Mouse (Mus musculus) ES-CJ7 (cell line): ENCODE measurements at regions not wholly inside any gene's neighbourhood (a gene's known extent, or its start where the extent isn't known, plus 50 kb on each side); places are given as distances from the start of the nearest gene placed in this dataset.
"Not testable (repeated sequence)": the region's sequence is repeated elsewhere in the genome, so short reads cannot be mapped to it uniquely, and the experiment has no call there.

Experiments
- DNase-seq: peaks from one replicate; pipeline ENCODE4 v3.0.0; 2011; ENCODE audit warnings: low read depth, low spot score

- peak; percentile 45 for DNase-seq
Observed at GRCm38 (mm10) chr2:39420696-39421095, 194.4 kb upstream of the Ppp6c start.

- no peak for DNase-seq
Observed at GRCm38 (mm10) chr2:39400336-39400735, 174.1 kb upstream of the Ppp6c start.

GRCm38 (mm10) chr2:39399523-39399922 is 173.3 kb upstream of the Ppp6c start:
- peak; percentile 30 for DNase-seq

- DNase-seq: peak; percentile 63
Observed at GRCm38 (mm10) chr2:39394643-39395042, 168.4 kb upstream of the Ppp6c start.

GRCm38 (mm10) chr2:39377264-39377663 is 151.0 kb upstream of the Ppp6c start:
- no peak for DNase-seq

GRCm38 (mm10) chr2:39373068-39373779 is 147.0 kb upstream of the Ppp6c start:
- DNase-seq: peak; percentile 95

GRCm38 (mm10) chr2:39344207-39344606 is 118.0 kb upstream of the Ppp6c start:
- DNase-seq: no peak

- no peak for DNase-seq
Observed at GRCm38 (mm10) chr2:39340406-39340805, 114.2 kb upstream of the Ppp6c start.

- no peak for DNase-seq
Observed at GRCm38 (mm10) chr2:39338832-39339649, 112.8 kb upstream of the Ppp6c start.

GRCm38 (mm10) chr2:39337524-39337923 is 111.3 kb upstream of the Ppp6c start:
- no peak for DNase-seq

GRCm38 (mm10) chr2:39325715-39326493 is 99.7 kb upstream of the Ppp6c start:
- DNase-seq: no peak

- not testable (repeated sequence) for DNase-seq
Observed at GRCm38 (mm10) chr2:39325122-39325521, 98.9 kb upstream of the Ppp6c start.

GRCm38 (mm10) chr2:39299798-39300382 is 73.6 kb upstream of the Ppp6c start:
- DNase-seq: no peak

- DNase-seq: no peak
Observed at GRCm38 (mm10) chr2:39299290-39299689, 73.0 kb upstream of the Ppp6c start.

GRCm38 (mm10) chr2:39295435-39295834 is 69.2 kb upstream of the Ppp6c start:
- no peak for DNase-seq

GRCm38 (mm10) chr2:39278218-39278617 is 52.0 kb upstream of the Ppp6c start:
- DNase-seq: no peak
